Mouse (Mus musculus): Measurements from ENCODE around the gene Abcg8.
A peak's percentile ranks its signal among the peaks of the same experiment; 100 is the strongest.

Gene Abcg8

GRCm38 (mm10) chr17:84658951-84659350 is 17.2 kb upstream of the Abcg8 start:
- no peak for DNase-seq (ENCODE audit: low spot score)

DNA sequence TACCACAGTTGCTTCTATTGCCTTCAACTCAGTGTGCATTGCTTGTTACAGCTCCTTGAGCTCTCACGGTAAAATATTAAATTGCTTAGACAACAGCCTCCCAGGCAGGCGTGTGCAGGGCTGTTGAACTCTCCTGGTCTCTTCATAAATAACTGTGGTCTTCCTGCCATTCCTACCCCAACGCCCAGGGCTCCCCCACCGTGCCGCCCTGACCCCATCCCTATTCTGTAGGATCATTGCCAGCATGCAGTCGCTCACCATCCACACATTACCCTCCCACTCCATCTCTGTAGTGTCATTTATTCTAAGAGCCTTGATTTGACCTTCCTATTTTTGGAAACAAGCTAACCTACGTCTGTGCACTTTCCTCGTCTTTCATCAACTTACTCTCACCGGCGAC is 11.0 kb upstream of the Abcg8 start:
- no peak for DNase-seq (ENCODE audit: low spot score)

DNA sequence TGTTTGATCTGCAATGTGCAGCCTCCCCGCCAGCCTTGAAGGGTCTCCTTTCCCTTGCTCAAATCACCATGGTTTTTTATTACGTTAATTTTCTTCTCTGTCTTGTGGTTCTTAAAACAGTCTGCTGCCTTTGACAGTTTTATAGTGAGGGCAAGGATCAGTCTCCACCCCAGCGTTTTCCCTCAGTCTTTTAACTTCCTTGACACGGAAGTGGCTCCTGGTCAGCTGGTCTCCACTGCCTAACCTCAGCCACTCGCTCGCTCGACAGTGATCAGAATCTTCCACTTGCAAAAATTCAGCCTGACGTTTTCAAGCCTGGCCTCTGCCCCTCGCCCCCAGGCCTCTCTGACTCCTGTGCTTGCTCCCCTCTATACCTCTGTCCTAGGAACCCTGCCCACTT is 10.4 kb upstream of the Abcg8 start:
- no peak for DNase-seq (ENCODE audit: low spot score)

GRCm38 (mm10) chr17:84667848-84668247 is 8.3 kb upstream of the Abcg8 start:
- no peak for DNase-seq (ENCODE audit: low spot score)

DNA sequence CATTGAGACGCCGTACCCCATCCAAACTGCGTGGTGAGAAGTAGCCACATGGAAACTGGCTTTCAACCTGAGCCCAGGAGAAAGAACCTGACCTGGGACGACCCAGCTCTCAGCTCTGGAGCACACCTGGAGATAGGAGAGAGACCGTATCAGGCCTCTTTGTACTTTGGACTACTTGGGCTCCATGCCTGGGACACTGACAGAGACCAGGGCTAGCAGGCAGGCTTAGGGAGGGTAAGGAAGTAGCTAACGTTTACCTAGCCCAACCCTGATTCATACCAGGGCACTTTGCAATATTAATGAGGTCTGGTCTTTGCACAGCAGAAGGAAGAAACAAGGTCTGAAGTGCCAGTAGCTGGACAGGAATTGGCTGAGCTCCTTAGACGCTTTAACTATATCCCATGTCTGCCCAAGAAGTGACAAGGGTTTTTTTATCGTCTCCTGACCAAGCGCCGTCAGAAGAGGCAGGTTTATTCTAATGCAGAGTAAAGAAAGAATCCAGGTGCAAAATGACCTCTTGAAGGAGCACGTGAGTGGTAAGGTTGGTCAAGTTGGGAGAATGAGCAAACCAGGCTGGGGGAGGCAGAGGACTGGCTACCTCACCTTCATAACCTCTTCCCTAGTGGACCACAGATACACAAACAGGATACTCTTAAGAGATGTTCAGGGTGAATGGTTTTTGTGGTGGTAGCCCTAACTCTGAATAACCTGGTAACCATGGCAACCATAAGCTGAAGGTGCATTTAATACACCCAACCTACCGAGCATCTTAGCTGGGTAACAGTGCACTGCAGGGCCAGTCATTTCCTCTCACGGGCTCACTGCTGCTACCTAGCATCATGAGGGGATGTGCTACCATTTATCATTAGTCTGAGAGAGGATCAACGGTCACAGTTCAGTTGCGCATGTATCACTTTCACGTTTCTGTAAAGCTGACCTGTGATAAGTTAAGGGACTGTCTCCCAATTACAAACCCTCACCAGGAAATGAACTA is 3.4 kb upstream of the Abcg8 start:
- DNase-seq (ENCODE audit: low spot score), result no peak

GRCm38 (mm10) chr17:84674048-84674447 is 2.1 kb upstream of the Abcg8 start:
- DNase-seq (ENCODE audit: low spot score), result no peak

DNA sequence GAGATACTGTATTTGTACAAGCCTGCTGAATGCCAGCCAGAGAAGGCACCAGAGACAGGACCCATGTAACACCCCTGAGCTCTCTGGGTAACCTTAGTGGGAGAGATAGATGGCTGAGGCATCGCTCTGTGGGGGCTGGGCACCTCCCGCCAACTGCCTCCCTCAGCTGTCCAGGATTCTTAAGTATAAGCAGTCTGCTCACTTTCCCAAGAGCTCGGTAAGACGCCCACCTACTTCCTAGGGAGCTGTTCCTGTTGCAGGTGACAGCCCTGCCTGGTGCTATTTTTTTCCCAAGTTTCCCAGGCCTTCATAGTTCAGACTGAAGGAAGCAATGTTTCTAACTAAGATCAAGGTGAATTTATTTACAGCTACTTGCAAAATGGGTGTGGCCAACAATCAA is 898 bp upstream of the Abcg8 start:
- DNase-seq (ENCODE audit: low spot score), result no peak

DNA sequence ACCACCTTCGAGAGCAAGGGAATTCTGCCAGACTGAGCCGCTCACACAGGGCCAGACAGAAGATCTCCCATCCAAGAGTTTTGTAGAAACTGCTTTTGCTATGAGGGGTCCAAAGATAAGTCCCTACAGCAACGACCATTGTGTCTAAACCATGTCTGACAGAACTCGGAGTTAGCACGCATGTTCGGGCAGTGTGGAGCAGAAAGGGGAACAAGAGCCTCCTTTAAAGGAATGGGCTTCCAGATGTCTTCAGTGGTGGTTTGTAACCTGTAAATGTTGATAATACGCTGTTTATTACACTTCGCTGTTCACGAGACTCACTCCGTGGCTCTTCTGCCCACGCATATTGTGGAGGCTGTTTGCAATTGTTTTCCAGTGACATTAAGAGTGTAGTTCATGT is 1.5 kb downstream of the Abcg8 start:
- DNase-seq (ENCODE audit: low spot score), result no peak

DNA sequence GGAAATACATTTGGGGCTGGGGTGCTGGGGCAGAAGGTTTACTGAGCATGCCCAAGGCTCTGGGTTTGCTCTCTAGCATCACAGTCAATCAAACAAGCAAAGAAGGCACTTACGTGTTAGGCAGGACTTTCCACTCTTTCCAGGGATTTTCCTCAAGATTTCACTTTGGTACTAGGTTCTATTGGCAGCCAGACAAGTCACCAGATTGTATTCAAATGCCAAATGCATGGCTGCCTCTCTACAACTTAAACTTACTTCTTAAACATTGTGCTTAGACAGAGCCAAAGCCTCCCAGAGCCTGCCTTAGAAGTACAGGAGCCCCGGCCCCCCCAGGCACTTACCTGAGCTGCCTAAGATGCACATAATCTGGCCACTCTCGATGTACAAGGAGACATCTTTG is 5.6 kb downstream of the Abcg8 start:
- no peak for DNase-seq (ENCODE audit: low spot score)

DNA sequence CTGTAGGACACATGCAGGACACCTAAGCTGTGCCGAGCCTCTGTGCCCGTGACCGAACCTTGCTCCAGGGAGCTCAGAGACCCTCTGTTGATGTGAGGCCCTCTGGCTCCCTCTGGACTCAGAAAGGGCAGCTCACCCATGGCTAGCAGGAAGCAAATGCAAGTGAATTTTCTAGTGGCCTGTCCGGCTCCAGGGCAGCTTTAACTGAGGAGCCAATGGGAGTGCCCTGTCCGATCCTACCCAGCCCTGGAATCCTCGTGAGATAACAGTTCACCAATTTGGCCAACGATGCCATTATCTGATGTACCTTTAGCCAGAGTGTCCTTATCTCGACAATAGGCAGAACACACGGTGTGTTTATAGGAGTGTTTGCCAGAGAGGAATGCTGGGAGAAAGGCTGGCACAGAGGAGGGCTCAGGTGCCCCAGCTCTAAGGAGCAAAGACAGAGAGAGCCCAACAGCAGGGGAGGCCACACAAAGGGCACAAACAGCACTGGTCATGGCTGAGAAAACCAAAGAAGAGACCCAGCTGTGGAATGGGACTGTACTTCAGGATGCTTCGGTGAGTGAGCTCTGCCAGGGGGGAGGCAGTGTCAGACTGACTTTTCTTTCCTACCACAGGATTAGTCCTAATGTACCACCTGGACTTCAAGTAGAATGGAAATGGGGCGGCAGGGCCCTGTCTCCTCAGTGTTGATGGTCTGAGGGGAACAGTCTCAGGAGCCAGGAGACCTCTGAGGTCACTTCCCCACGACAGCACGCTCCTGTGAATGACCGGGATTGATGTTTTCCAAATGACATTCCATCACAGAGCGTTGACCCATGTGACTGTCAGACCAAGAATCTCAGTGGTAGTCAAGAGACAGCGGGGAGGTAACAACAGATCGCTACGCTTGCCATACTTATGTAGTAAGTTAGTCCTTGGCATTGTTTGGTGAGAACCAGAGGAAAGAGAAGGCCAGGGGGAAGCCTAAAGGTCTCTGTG is 6.9 kb downstream of the Abcg8 start, which contains the start of gene Abcg5:
Gene Abcg5, minus strand, starts transcription at position 278 of the 984 bp plus-strand sequence.
- DNase-seq (ENCODE audit: low spot score), result no peak

DNA sequence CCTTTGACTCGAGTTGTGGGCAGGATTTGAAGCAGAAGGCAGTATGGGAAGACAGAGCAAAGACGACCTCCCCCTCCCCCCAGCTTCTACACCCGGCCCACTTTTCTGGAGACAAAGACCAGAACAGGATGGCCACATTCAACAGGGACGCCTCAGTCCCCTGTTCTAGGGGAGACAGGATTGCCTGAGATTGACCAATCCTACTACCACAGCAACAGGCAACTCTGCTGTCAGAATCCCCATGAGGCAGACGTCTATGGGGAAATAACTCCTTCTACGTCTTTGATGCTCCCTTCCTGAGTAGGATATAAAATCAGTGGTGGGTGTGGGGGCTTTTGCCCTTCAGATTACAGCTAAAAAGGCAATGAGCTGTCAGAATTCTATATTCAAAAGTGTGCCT is 8.2 kb downstream of the Abcg8 start:
- DNase-seq (ENCODE audit: low spot score), result no peak

GRCm38 (mm10) chr17:84685286-84685685 is 9.2 kb downstream of the Abcg8 start:
- no peak for DNase-seq (ENCODE audit: low spot score)

- DNase-seq (ENCODE audit: low spot score), result no peak
Measured at GRCm38 (mm10) chr17:84687994-84688393, 11.9 kb downstream of the Abcg8 start.

DNA sequence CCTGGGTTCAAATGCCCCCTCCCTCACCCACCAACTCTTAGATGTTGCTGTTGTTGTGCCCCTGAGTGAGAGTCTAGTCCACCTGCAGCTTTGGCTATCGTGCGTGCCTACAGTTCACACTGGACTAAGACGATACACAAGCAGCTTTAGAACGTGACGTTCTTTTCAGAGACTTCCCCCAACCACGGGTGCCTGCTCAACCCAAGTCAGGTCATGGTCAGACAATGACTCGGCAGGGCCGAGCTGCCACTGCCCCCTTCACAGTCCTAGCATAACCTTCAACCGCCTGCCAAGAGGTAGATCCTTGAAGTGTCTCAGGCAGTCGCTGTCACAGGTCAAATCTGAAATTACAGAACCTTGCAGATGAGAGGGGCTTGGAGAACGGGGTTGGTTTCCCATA is 12.7 kb downstream of the Abcg8 start:
- no peak for DNase-seq (ENCODE audit: low spot score)

GRCm38 (mm10) chr17:84689316-84689715 is 13.2 kb downstream of the Abcg8 start:
- no peak for DNase-seq (ENCODE audit: low spot score)

GRCm38 (mm10) chr17:84690111-84690510 is 14.0 kb downstream of the Abcg8 start:
- no peak for DNase-seq (ENCODE audit: low spot score)

- no peak for DNase-seq (ENCODE audit: low spot score)
Measured at GRCm38 (mm10) chr17:84693741-84694140, 17.6 kb downstream of the Abcg8 start.

GRCm38 (mm10) chr17:84696537-84696936 is 20.4 kb downstream of the Abcg8 start:
- DNase-seq (ENCODE audit: low spot score), result no peak

DNA sequence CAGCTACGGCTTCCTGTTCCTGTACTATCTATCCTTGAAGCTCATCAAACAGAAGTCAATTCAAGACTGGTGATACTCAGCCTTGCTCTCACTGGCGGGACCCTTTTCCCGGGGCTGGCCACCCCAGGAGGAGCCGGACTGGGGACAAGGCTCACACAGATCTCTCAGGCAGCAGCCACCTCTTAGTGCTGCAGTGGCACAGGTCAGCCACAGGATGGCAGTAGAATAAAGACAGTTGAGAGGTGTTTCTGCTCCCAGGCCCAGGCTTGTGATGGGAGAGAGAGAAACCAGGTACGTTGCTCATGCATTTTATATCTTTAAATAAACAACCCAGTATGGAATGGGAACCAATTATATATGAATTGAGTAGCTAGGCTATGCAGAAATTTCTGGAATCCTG is 22.6 kb downstream of the Abcg8 start:
- DNase-seq (ENCODE audit: low spot score), result peak; percentile 80

DNA sequence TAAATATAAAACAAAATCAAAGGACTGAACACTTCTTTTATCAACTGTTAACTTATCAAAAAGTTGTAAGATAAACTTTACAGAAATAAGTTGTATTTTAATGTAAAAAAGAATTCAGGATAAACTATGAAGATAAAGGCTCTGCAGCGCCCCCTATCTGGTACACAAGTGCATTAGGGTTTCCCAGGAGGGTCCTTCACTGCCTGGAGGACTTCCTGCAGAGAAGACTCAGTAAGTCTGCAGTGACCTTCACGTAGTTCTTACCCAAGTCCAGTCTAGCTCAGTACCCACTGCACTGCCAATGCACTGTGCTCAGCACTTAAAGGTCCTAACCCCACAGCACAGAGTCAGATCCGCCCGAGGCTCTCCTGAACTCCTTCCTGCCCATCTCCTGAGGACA is 31.3 kb downstream of the Abcg8 start:
- DNase-seq (ENCODE audit: low spot score), result no peak

- no peak for DNase-seq (ENCODE audit: low spot score)
Measured at GRCm38 (mm10) chr17:84708818-84709217, 32.7 kb downstream of the Abcg8 start.

DNA sequence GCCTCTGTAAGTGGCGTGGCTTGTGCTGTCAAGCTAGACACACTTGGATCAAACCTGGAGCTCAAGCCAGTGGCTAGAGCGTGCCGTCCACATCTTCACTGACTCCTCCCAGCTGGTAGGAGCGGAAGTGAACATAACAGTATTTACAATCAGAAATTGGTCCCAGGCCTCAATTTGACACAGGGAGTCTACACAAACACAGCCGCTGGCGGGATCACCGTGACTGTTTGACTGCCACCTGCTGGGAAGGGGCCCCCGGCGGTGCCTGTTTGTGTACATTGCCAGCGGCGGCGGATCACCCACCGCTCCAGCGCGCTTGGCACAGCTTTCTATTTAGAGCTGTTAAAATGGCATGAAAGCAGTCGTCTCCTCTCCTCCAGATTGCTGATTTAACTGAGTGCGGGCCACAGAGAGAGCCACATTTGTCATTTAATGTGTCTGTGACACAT is 33.3 kb downstream of the Abcg8 start:
- no peak for DNase-seq (ENCODE audit: low spot score)

Data from MN1 (cell line).